Mouse (Mus musculus) CH12.LX (cell line): ENCODE results near the gene Gm26938. TPM values are rescaled to one million over a fixed set of nuclear protein-coding genes. Genes with fewer than 3 reads are reported as not detected.

Experiments used
- DNase-seq: peaks from one replicate; pipeline ENCODE4 v3.0.0-alpha.2; 2013; ENCODE audit errors: extremely low read depth
- H3K27ac ChIP-seq: 2 replicates; pipeline ENCODE4 v1.5.1; 2012; ENCODE audit warnings: low read depth, mild to moderate bottlenecking, control low read depth, moderate library complexity; ENCODE audit not compliant: insufficient read depth
- H3K27me3 ChIP-seq: replicated peaks from 2 replicates; pipeline ENCODE3; 2012; ENCODE audit warnings: inconsistent platforms
- H3K36me3 ChIP-seq, 2 experiments: replicated peaks in 1 of 2; 2 replicates each; pipeline versions ENCODE3 to v1.6.1; 2012; ENCODE audit warnings: inconsistent platforms in 1 of 2, low read length in 1 of 2, mild to moderate bottlenecking in 1 of 2, mixed read lengths in 1 of 2, moderate library complexity in 1 of 2; ENCODE audit not compliant: control insufficient read depth in 1 of 2, insufficient read depth in 1 of 2
- H3K4me1 ChIP-seq, 2 experiments: 2 replicates each; pipeline ENCODE4 v1.6.1; 2012; ENCODE audit warnings: inconsistent platforms in 1 of 2, moderate library complexity in 1 of 2; ENCODE audit not compliant: insufficient read depth in 2 of 2, control insufficient read depth in 1 of 2
- H3K4me2 ChIP-seq: 2 replicates; pipeline ENCODE4 v1.6.1; 2012; ENCODE audit warnings: low read depth, mild to moderate bottlenecking, control low read depth; ENCODE audit not compliant: poor library complexity, insufficient read depth, severe bottlenecking
- H3K4me3 ChIP-seq, 3 experiments: fragments of 150-350 bp in 1 of 3; sonication (generic) in 1 of 3; replicated peaks in 1 of 3; 2 replicates each; pipeline versions ENCODE3 to v1.5.1; 2011 to 2012; ENCODE audit warnings: low read depth in 2 of 3, low read length in 2 of 3, mild to moderate bottlenecking in 2 of 3, moderate library complexity in 2 of 3, control low read depth in 1 of 3, improper control_type of control experiment in 1 of 3, inconsistent platforms in 1 of 3, mixed read lengths in 1 of 3; ENCODE audit not compliant: poor library complexity in 1 of 3
- H3K79me2 ChIP-seq: replicated peaks from 2 replicates; pipeline ENCODE4 v1.6.1; 2012; ENCODE audit warnings: mild to moderate bottlenecking, moderate library complexity; ENCODE audit not compliant: control insufficient read depth, poor library complexity, insufficient read depth, severe bottlenecking; ENCODE audit errors: extremely low read depth
- H3K9ac ChIP-seq: 2 replicates; pipeline ENCODE4 v1.6.1; 2012; ENCODE audit warnings: low read depth, mild to moderate bottlenecking, control low read depth, moderate library complexity; ENCODE audit not compliant: insufficient read depth
- H3K9me3 ChIP-seq: replicated peaks from 2 replicates; pipeline ENCODE3; 2012; ENCODE audit warnings: low read length, inconsistent platforms, mixed read lengths
- BHLHE40 ChIP-seq: IDR thresholded peaks from 2 replicates; pipeline ENCODE4 v1.6.1; 2011; ENCODE audit warnings: mild to moderate bottlenecking, low read depth, low read length, improper control_type of control experiment
- CTCF ChIP-seq, 2 experiments: IDR thresholded peaks in 1 of 2; conservative IDR thresholded peaks in 1 of 2; 2 replicates each; pipeline ENCODE4 v1.5.1; 2011 to 2012; ENCODE audit warnings: low read depth in 2 of 2, low read length in 2 of 2, improper control_type of control experiment in 1 of 2, inconsistent platforms in 1 of 2, mild to moderate bottlenecking in 1 of 2, moderate library complexity in 1 of 2
- EP300 ChIP-seq: IDR thresholded peaks from 2 replicates; pipeline ENCODE4 v1.6.1; 2011; ENCODE audit warnings: low read length, improper control_type of control experiment
- HCFC1 ChIP-seq: IDR thresholded peaks from 2 replicates; pipeline ENCODE4 v1.6.1; 2012; ENCODE audit warnings: low read depth, mild to moderate bottlenecking, inconsistent platforms, low read length, improper control_type of control experiment
- IRF4 ChIP-seq: IDR thresholded peaks from 2 replicates; pipeline ENCODE4 v1.6.1; 2014; ENCODE audit warnings: low read depth, mild to moderate bottlenecking, inconsistent platforms, low read length, improper control_type of control experiment
- MAZ ChIP-seq: IDR thresholded peaks from 2 replicates; pipeline ENCODE4 v1.6.1; 2012; ENCODE audit warnings: low read depth, mild to moderate bottlenecking, inconsistent platforms, low read length, improper control_type of control experiment, moderate library complexity
- MXI1 ChIP-seq: IDR thresholded peaks from 2 replicates; pipeline ENCODE4 v1.6.1; 2011; ENCODE audit warnings: mild to moderate bottlenecking, low read depth, low read length, improper control_type of control experiment
- NELFE ChIP-seq: IDR thresholded peaks from 2 replicates; pipeline ENCODE4 v1.6.1; 2011; ENCODE audit warnings: low read depth, low read length, improper control_type of control experiment
- POLR2AphosphoS2 ChIP-seq: IDR thresholded peaks from 2 replicates; pipeline ENCODE4 v1.6.1; 2011; ENCODE audit warnings: low read depth, low read length, improper control_type of control experiment
- RAD21 ChIP-seq: IDR thresholded peaks from 2 replicates; pipeline ENCODE4 v1.6.1; 2011; ENCODE audit warnings: low read depth, mild to moderate bottlenecking, low read length, improper control_type of control experiment, moderate library complexity
- SIN3A ChIP-seq: IDR thresholded peaks from 2 replicates; pipeline ENCODE4 v1.6.1; 2012; ENCODE audit warnings: low read length, improper control_type of control experiment, inconsistent platforms
- TCF12 ChIP-seq: IDR thresholded peaks from 2 replicates; pipeline ENCODE4 v1.6.1; 2014; ENCODE audit warnings: low read depth, mild to moderate bottlenecking, inconsistent platforms, low read length, improper control_type of control experiment
- USF2 ChIP-seq: conservative IDR thresholded peaks from 2 replicates; pipeline ENCODE4 v1.6.1; 2011; ENCODE audit warnings: low read depth, low read length, improper control_type of control experiment
- ZKSCAN1 ChIP-seq: IDR thresholded peaks from 2 replicates; pipeline ENCODE4 v1.6.1; 2012; ENCODE audit warnings: low read depth, inconsistent platforms, low read length, improper control_type of control experiment, borderline replicate concordance
- ZNF384 ChIP-seq: IDR thresholded peaks from 2 replicates; pipeline ENCODE4 v1.6.1; 2012; ENCODE audit warnings: low read depth, low read length, improper control_type of control experiment, inconsistent platforms
- dilution Hi-C: fragments of 300-500 bp; cut with MboI; formaldehyde crosslinking; loops from 2 replicates; pipeline ENCODE4 v1.14.3; 2020; ENCODE audit warnings: low sequenced_read_pairs; ENCODE audit not compliant: extremely low pct_unique_long_range_greater_than_20kb, extremely low pct_ligation_motif_present
- in situ Hi-C: fragments of 300-500 bp; cut with MboI; formaldehyde crosslinking; loops from 3 replicates; pipeline ENCODE4 v1.14.3; 2019; ENCODE audit warnings: low sequenced_read_pairs, low pct_ligation_motif_present, low pct_unique_long_range_greater_than_20kb, mixed read lengths
- polyA plus RNA-seq: library from polyadenylated mRNA; unstranded; fragments of >175 nt; gene quantifications from 2 replicates; pipeline ENCODE4 v1.2.1, GENCODE M21; 2012; ENCODE audit warnings: low read depth; ENCODE audit not compliant: insufficient read length
- total RNA-seq, 2 experiments: library from RNA; depleted of rRNA; stranded (reverse); fragments of 300-350 nt in 1 of 2; fragments of >200 nt in 1 of 2; gene quantifications; 2 replicates each; pipeline ENCODE4 v1.2.3; 2012 to 2014

Gm26938 gene
- total and polyA plus RNA-seq, 3 experiments, result not detected

GRCm38 (mm10) chr5:139812398-139813125, 13.6 kb downstream of the Gm26938 start:
- no peak for TF ChIP-seq EP300
- no peak for TF ChIP-seq IRF4
- TF ChIP-seq NELFE, result no peak
- TF ChIP-seq POLR2AphosphoS2, result no peak
- TF ChIP-seq USF2, result no peak
- no peak for TF ChIP-seq ZNF384
- TF ChIP-seq MAZ, result no peak
- no peak for TF ChIP-seq MXI1
- in situ Hi-C loops, result no loop called here
- Histone ChIP-seq H3K27ac (no peak overlapping the region), H3K4me3 (no peak overlapping the region), H3K27me3 (peaks cover 13% of the 10 kb centered on the region), H3K4me1 (peaks cover 16 to 24% of the 10 kb centered on the region in 2 experiments), H3K79me2 (no peaks in the 10 kb centered on the region), H3K9ac (no peak overlapping the region), H3K36me3 (no peaks in the 10 kb centered on the region), H3K9me3 (peaks cover 3% of the 10 kb centered on the region), H3K4me2 (peak overlapping the region; percentile 7; the same call in 1 of the 2 replicates)
- dilution Hi-C loops, result no loop called here
- DNase-seq, result no peak

- no peak overlapping the region; the same call in 1 of the 2 replicates for H3K4me2 ChIP-seq
- H3K27me3 ChIP-seq, result peaks cover 13% of the 10 kb centered on the region
- in situ Hi-C loops, result no loop called here
- peaks cover 3% of the 10 kb centered on the region for H3K9me3 ChIP-seq
- no peak overlapping the region for H3K4me3 ChIP-seq
- H3K9ac ChIP-seq, result no peak overlapping the region
- no peak overlapping the region for H3K27ac ChIP-seq
- no peak for DNase-seq
- no peaks in the 10 kb centered on the region for H3K36me3 ChIP-seq
- dilution Hi-C loops, result no loop called here
- TF ChIP-seq TCF12, result no peak
- no peak for TF ChIP-seq BHLHE40
- TF ChIP-seq ZKSCAN1, result no peak
- no peak for TF ChIP-seq EP300
- TF ChIP-seq HCFC1, result no peak
- no peaks in the 10 kb centered on the region for H3K79me2 ChIP-seq
- H3K4me1 ChIP-seq, result peaks cover 16 to 24% of the 10 kb centered on the region in 2 experiments
These were observed 14.4 kb downstream of the Gm26938 start for GRCm38 (mm10) chr5:139811677-139812397.

- Histone ChIP-seq H3K9ac (no peak overlapping the region), H3K27me3 (peaks cover 13% of the 10 kb centered on the region), H3K9me3 (peaks cover 3% of the 10 kb centered on the region), H3K79me2 (no peaks in the 10 kb centered on the region), H3K4me3 (no peak overlapping the region), H3K4me2 (no peak overlapping the region)
- dilution Hi-C loops, result no loop called here
- DNase-seq, result no peak
- TF ChIP-seq RAD21 (no peak; the same call in none of the 2 replicates), SIN3A (no peak), CTCF (conservative IDR thresholded peaks at IDR 0.05 in 1 of 2, IDR thresholded peaks at IDR 0.05 in 1 of 2; ENCODE audit: low read depth in 2 of 2, low read length in 2 of 2) (peak; percentile 42 to 46)
- TF ChIP-seq, all 38 proteins: peak for 1
- Histone ChIP-seq H3K27ac (no peak overlapping the region), H3K4me1 (peaks cover 16 to 24% of the 10 kb centered on the region in 2 experiments), H3K36me3 (no peaks in the 10 kb centered on the region)
- in situ Hi-C loops, result no loop called here
These were observed 16.8 kb downstream of the Gm26938 start for GRCm38 (mm10) chr5:139809397-139809796.
